Mouse (Mus musculus): ENCODE data around the gene Lrrn4cl. TPM values are rescaled to one million over a fixed set of nuclear protein-coding genes. Genes with fewer than 3 reads are reported as not detected.
"Not testable (repeated sequence)": the region's sequence is repeated elsewhere in the genome, so short reads cannot be mapped to it uniquely, and the experiment has no call there.

Gene Lrrn4cl
- polyA plus RNA-seq, 1 experiment from 2014 or later, result 0.23 TPM

GRCm38 (mm10) chr19:8839908-8840791 is 10.4 kb upstream of the Lrrn4cl start:
- H3K4me1 ChIP-seq (replicated peaks), result peaks cover 41% of the 10 kb centered on the region
- peak overlapping the region; percentile 79 for H3K4me3 ChIP-seq (replicated peaks)
- peak overlapping the region; percentile 77 for H3K4me2 ChIP-seq (replicated peaks)
- WGBS, result 10% methylated on average over 29 of the region's 29 CpGs
- H3K27ac ChIP-seq, result peak overlapping the region; percentile 98
- no peaks in the 10 kb centered on the region for H3K9me3 ChIP-seq
- H3K27me3 ChIP-seq, result no peaks in the 10 kb centered on the region
- ATAC-seq, result peak; percentile 31
- peaks cover 25% of the 10 kb centered on the region for H3K36me3 ChIP-seq
- peak overlapping the region; percentile 93 for H3K9ac ChIP-seq (replicated peaks)

- ATAC-seq, result no peak
- 90% methylated on average over 7 of the region's 7 CpGs for whole genome bisulfite sequencing
Observed at GRCm38 (mm10) chr19:8841012-8841411, 9.6 kb upstream of the Lrrn4cl start.

DNA sequence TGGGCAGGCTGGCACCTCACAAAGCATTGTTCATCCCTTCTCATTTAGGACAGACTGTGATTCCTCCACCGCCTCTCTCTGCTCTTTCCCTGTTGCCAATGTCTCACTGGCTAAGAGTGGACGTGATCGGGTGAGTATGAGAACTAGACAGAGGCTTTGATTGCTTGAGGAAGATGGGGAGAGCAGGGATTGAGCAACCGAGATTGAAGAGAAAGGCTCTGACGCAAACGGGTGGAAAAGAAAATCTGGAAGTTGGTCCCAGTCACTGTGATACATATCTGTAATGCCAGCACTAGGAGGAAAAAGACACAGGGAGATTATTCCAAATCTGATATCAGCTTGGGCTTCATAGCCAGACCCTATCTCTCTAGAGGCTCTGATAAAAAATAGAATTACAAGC is 7.6 kb upstream of the Lrrn4cl start:
- 86% methylated on average over 6 of the region's 6 CpGs for WGBS
- Histone ChIP-seq H3K27ac (no peak overlapping the region), H3K4me3 (replicated peaks) (no peak overlapping the region), H3K27me3 (no peaks in the 10 kb centered on the region), H3K4me1 (replicated peaks) (peaks cover 36% of the 10 kb centered on the region), H3K4me2 (replicated peaks) (no peak overlapping the region), H3K9ac (replicated peaks) (no peak overlapping the region), H3K9me3 (no peaks in the 10 kb centered on the region), H3K36me3 (peaks cover 40% of the 10 kb centered on the region)
- no peak for ATAC-seq

More at GRCm38 (mm10) chr19:8841012-8841411, 9.6 kb upstream of the Lrrn4cl start:
- Histone ChIP-seq H3K36me3 (peaks cover 21% of the 10 kb centered on the region), H3K4me3 (replicated peaks) (peak overlapping the region; percentile 79), H3K9ac (replicated peaks) (peak overlapping the region; percentile 93), H3K4me1 (replicated peaks) (peaks cover 41% of the 10 kb centered on the region), H3K27ac (no peak overlapping the region; the same call in 1 of the 2 replicates), H3K4me2 (replicated peaks) (peak overlapping the region; percentile 77), H3K27me3 (no peaks in the 10 kb centered on the region), H3K9me3 (no peaks in the 10 kb centered on the region)

DNA sequence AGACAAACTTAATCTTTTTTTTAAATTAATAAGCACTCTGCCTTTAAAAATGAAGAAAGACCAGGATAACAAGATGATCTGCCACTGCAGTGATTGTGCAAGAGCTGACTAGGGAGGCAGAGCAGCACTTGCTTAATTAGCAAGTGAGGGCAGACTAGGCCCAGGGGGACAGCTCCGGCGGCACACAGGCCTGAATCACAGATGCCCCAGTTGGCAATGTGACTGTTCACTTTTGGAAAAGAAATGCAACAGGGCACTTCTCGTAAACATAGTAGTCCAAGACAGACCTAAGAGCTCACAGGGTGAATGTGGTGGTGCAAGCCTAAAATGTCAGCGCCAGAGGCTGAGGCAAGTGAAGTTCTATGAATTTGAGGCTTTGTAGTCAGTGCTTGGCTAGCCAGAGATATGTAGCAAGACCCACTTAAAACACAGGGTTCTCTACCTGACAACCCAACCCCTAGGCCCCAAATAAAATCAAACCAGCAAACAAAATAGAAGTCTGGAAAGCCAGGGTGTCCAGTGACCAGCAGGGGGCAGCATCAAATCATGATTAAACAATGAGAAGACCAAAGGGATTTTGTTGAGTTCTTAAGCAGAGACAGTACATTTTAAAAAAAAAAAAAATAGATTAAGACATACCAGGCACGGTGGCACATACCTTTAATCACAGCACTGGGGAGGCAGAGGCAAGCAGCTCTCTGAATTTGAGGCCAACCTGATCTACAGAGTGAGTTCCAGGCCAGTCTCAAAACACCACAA is 6.0 kb upstream of the Lrrn4cl start:
- no peak overlapping the region for H3K4me3 ChIP-seq (replicated peaks)
- no peaks in the 10 kb centered on the region for H3K9me3 ChIP-seq
- H3K36me3 ChIP-seq, result peaks cover 56% of the 10 kb centered on the region
- no peak overlapping the region; the same call in 1 of the 2 replicates for H3K27ac ChIP-seq
- H3K4me2 ChIP-seq (replicated peaks), result no peak overlapping the region
- H3K9ac ChIP-seq (replicated peaks), result no peak overlapping the region
- H3K27me3 ChIP-seq, result no peaks in the 10 kb centered on the region
- WGBS, result 60% methylated on average over 5 of the region's 5 CpGs
- no peak for ATAC-seq
- H3K4me1 ChIP-seq (replicated peaks), result peaks cover 23% of the 10 kb centered on the region

- Histone ChIP-seq H3K4me2 (replicated peaks) (no peak overlapping the region), H3K9ac (replicated peaks) (no peak overlapping the region), H3K36me3 (peaks cover 38% of the 10 kb centered on the region), H3K4me3 (replicated peaks) (no peak overlapping the region), H3K9me3 (no peaks in the 10 kb centered on the region), H3K27me3 (no peaks in the 10 kb centered on the region), H3K4me1 (replicated peaks) (no peaks in the 10 kb centered on the region), H3K27ac (no peak overlapping the region)
- WGBS, result 81% methylated on average over 5 of the region's 5 CpGs
- ATAC-seq, result no peak
Observed at GRCm38 (mm10) chr19:8848356-8848755, 2.2 kb upstream of the Lrrn4cl start.

- Histone ChIP-seq H3K9ac (replicated peaks) (no peak overlapping the region), H3K4me2 (replicated peaks) (no peak overlapping the region), H3K27me3 (no peaks in the 10 kb centered on the region), H3K4me3 (replicated peaks) (no peak overlapping the region), H3K9me3 (no peaks in the 10 kb centered on the region), H3K4me1 (replicated peaks) (no peaks in the 10 kb centered on the region), H3K27ac (no peak overlapping the region), H3K36me3 (peaks cover 28% of the 10 kb centered on the region)
- no peak for ATAC-seq
- whole genome bisulfite sequencing, result 47% methylated on average over 7 of the region's 7 CpGs
Observed at GRCm38 (mm10) chr19:8851639-8852038, 1.1 kb downstream of the Lrrn4cl start.

DNA sequence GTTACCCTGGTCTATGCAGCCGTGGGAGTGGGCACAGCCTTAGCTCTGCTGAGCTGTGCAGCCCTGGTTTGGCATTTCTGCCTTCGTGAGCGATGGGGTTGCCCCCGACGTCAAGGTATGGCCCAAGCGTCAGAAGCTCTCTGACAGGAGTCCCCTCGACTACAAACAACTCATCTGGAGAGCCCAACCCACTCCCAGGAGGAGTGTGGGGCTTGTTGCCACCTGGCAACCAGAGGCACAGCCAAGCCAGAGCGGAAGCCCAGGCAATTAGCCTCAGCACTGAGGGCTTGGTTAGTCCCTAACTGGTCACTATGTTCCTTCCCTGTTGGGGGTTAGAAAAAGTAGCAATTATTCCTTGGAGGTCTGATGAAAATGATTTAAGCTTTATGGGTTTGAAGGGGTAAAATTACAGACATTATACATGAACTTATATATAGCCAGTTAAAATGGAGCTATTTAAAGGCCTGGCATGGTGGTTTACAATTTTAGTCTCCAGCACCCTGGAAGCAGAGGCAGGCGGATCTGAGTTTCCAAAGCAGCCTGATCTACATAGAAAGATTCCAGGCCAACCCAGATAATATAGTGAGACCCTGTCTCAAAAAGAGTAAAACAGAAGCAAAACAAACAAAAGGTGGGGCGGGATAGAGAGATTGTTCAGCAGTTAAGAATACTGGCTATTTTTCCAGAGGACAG is 1.8 kb downstream of the Lrrn4cl start:
- Histone ChIP-seq H3K4me1 (replicated peaks) (no peaks in the 10 kb centered on the region), H3K4me2 (replicated peaks) (no peak overlapping the region), H3K9me3 (no peaks in the 10 kb centered on the region), H3K4me3 (replicated peaks) (no peak overlapping the region), H3K27ac (no peak overlapping the region), H3K9ac (replicated peaks) (no peak overlapping the region), H3K27me3 (no peaks in the 10 kb centered on the region), H3K36me3 (peaks cover 21% of the 10 kb centered on the region)
- no peak for ATAC-seq
- 68% methylated on average over 10 of the region's 10 CpGs for WGBS

DNA sequence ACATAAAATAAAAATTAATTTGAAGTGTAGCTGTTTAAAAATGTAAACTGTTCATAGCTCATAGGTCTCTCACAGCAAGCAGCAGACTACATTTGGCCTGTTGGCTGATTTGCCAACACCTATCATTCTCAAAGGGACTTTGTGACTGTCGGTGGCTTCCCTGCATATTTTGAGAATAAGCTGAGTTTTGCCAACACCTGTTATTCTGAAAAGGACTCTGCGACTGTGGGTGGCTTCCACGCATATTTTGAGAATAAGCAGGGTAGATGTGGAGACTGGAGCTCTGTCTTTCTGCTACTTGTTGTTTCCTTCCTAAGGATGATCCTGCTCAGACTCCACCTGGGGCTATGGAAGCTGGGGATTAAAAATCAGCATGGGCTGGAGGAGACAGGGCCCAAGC is 2.5 kb downstream of the Lrrn4cl start:
- 84% methylated on average over 3 of the region's 3 CpGs for WGBS
- Histone ChIP-seq H3K9ac (replicated peaks) (no peak overlapping the region), H3K27ac (no peak overlapping the region), H3K36me3 (peaks cover 14% of the 10 kb centered on the region), H3K4me2 (replicated peaks) (no peak overlapping the region), H3K27me3 (no peaks in the 10 kb centered on the region), H3K9me3 (no peaks in the 10 kb centered on the region), H3K4me1 (replicated peaks) (no peaks in the 10 kb centered on the region), H3K4me3 (replicated peaks) (no peak overlapping the region)
- ATAC-seq, result no peak

- H3K9ac ChIP-seq (replicated peaks), result no peak overlapping the region
- no peak for ATAC-seq
- H3K27me3 ChIP-seq, result no peaks in the 10 kb centered on the region
- no peaks in the 10 kb centered on the region for H3K9me3 ChIP-seq
- H3K36me3 ChIP-seq, result no peaks in the 10 kb centered on the region
- H3K27ac ChIP-seq, result no peak overlapping the region
- H3K4me2 ChIP-seq (replicated peaks), result no peak overlapping the region
- H3K4me1 ChIP-seq (replicated peaks), result no peaks in the 10 kb centered on the region
- no peak overlapping the region for H3K4me3 ChIP-seq (replicated peaks)
- WGBS, result 48% methylated on average over 4 of the region's 4 CpGs
Observed at GRCm38 (mm10) chr19:8857689-8858088, 7.1 kb downstream of the Lrrn4cl start.

DNA sequence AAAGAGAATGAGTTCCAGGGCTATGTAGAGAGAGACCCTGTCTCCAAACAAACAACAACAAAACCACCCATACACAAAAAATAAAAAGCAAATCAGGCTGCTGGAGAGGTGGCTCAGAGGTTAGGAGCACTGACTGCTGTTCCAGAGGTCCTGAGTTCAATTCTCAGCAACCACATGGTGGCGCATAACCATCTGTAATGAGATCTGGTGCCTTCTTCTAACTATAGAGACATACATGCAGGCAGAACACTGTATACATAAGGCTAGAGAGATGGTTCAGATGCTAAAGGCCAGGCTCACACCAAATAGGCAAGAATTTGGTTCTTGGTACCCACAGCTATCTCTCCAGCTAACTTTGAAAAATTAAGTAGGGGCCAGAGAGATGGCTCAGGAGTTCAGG is 8.4 kb downstream of the Lrrn4cl start:
- Histone ChIP-seq H3K27me3 (no peaks in the 10 kb centered on the region), H3K4me1 (replicated peaks) (no peaks in the 10 kb centered on the region), H3K9me3 (no peaks in the 10 kb centered on the region), H3K36me3 (no peaks in the 10 kb centered on the region), H3K4me2 (replicated peaks) (no peak overlapping the region), H3K27ac (no peak overlapping the region), H3K4me3 (replicated peaks) (no peak overlapping the region), H3K9ac (replicated peaks) (no peak overlapping the region)
- 21% methylated on average over 1 of the region's 1 CpGs for WGBS
- 0 out of 2 replicates have a peak, but pooled peaks have one; percentile 24 for ATAC-seq

DNA sequence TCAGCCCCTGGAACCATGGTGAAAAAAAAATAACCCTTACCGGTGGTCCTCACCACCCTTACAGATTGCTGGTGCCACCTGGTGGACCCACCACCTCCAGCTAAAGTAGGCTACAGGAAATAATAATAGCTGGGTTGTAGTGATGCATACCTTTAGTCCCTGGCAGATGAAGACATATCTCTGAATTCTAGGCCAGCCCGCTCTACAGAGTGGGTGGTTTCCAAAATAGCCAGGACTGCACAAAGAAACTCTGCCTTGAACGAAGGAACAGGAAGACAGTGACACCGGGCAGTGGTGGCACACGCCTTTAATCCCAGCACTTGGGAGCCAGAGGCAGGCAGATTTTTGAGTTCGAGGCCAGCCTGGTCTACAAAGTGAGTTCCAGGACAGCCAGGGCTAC is 13.7 kb downstream of the Lrrn4cl start:
- H3K27ac ChIP-seq, result no peak overlapping the region
- no peaks in the 10 kb centered on the region for H3K4me1 ChIP-seq (replicated peaks)
- no peak overlapping the region for H3K9ac ChIP-seq (replicated peaks)
- H3K9me3 ChIP-seq, result no peaks in the 10 kb centered on the region
- WGBS, result 84% methylated on average over 6 of the region's 6 CpGs
- no peak overlapping the region for H3K4me3 ChIP-seq (replicated peaks)
- H3K4me2 ChIP-seq (replicated peaks), result no peak overlapping the region
- no peak for ATAC-seq
- H3K36me3 ChIP-seq, result no peaks in the 10 kb centered on the region
- no peaks in the 10 kb centered on the region for H3K27me3 ChIP-seq

- ATAC-seq, H3K27ac ChIP-seq: not testable (repeated sequence)
- WGBS, result 63% methylated on average over 3 of the region's 3 CpGs
Observed at GRCm38 (mm10) chr19:8870381-8870780, 19.8 kb downstream of the Lrrn4cl start.

More at GRCm38 (mm10) chr19:8870381-8870780, 19.8 kb downstream of the Lrrn4cl start:
- not testable (repeated sequence) for H3K9me3 ChIP-seq; H3K4me3 ChIP-seq (replicated peaks); H3K9ac ChIP-seq (replicated peaks); H3K27me3 ChIP-seq
- Histone ChIP-seq H3K4me2 (replicated peaks) (0 out of 2 replicates have a peak overlapping the region, but pooled peaks have one; percentile 86), H3K36me3 (peaks cover 24% of the 10 kb centered on the region), H3K4me1 (replicated peaks) (peaks cover 13% of the 10 kb centered on the region)

Data from midbrain, embryonic 13.5 days (tissue).